Mouse (Mus musculus) cerebellum, adult 2 months (tissue): ENCODE results near the gene Nxf1. TPM values are rescaled to one million over a fixed set of nuclear protein-coding genes. Genes with fewer than 3 reads are reported as not detected.

Source experiments
- DNase-seq, 2 experiments: peaks; one replicate each; pipeline ENCODE4 v3.0.0; 2021
- H3K27ac ChIP-seq: fragments of 200-500 bp; 2 replicates; pipeline ENCODE4 v1.5.1; 2012; ENCODE audit warnings: low read length, control low read depth, inconsistent platforms; ENCODE audit not compliant: insufficient read depth
- H3K27me3 ChIP-seq: fragments of 200-500 bp; 2 replicates; pipeline ENCODE4 v1.6.1; 2012; ENCODE audit warnings: inconsistent platforms, mild to moderate bottlenecking, low read length, moderate library complexity; ENCODE audit not compliant: control insufficient read depth, insufficient read depth
- H3K4me1 ChIP-seq: fragments of 200-500 bp; 2 replicates; pipeline ENCODE4 v1.6.1; 2011; ENCODE audit warnings: low read length; ENCODE audit not compliant: control insufficient read depth, insufficient read depth
- H3K4me3 ChIP-seq: fragments of 200-500 bp; replicated peaks from 2 replicates; pipeline ENCODE3; 2011; ENCODE audit warnings: mild to moderate bottlenecking, low read depth, low read length, control low read depth; ENCODE audit not compliant: insufficient read depth
- CTCF ChIP-seq: fragments of 200-500 bp; IDR thresholded peaks from 2 replicates; pipeline ENCODE4 v1.5.1; 2011; ENCODE audit warnings: low read depth, mild to moderate bottlenecking, control low read depth, low read length, moderate library complexity, borderline replicate concordance; ENCODE audit not compliant: insufficient read depth
- POLR2A ChIP-seq: fragments of 200-500 bp; IDR thresholded peaks from 2 replicates; pipeline ENCODE4 v1.6.1; 2011; ENCODE audit warnings: low read length, control low read depth, borderline replicate concordance; ENCODE audit not compliant: insufficient read depth
- WGBS: fragments of 180-500 bp; shearing (Covaris S2); methylation state at CpG from one replicate; pipeline ENCODE4 v1.1.7; 2018; 5-methylcytosine and 5-hydroxymethylcytosine counted together
- polyA plus RNA-seq: library from polyadenylated mRNA; depleted of rRNA; stranded (reverse); fragments of >200 nt; gene quantifications from 2 replicates; pipeline ENCODE4 v1.2.3, GENCODE M21; 2012

Nxf1 gene
- polyA plus RNA-seq, 1 experiment, result 134 TPM

DNA sequence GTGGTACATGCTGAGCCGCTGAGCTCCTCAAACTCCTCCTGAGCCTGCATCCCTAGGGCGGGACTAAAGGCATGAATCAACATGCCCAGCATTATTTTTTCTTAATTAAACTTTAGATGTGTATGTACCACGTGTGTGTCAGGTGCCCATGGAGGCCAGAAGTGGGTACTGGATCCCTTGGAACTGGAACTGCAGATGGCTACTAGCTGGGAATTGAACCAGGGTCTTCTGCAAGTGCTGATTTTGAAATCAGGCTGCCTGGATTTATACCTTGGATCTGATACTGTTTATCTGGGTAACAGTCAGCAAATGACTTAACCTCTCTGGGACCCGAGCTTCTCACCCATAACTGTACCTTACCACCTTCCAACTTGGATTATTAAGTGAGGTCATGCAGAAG is 34.9 kb upstream of the Nxf1 start:
- 16% methylated on average over 4 of the region's 4 CpGs for WGBS
- Histone ChIP-seq H3K27ac (no peak overlapping the region), H3K4me1 (peaks cover 11% of the 10 kb centered on the region), H3K27me3 (no peaks in the 10 kb centered on the region), H3K4me3 (peak overlapping the region; percentile 99)
- no peak for TF ChIP-seq CTCF
- no peak for TF ChIP-seq POLR2A
- peak; percentile 21 to 27 for DNase-seq

DNA sequence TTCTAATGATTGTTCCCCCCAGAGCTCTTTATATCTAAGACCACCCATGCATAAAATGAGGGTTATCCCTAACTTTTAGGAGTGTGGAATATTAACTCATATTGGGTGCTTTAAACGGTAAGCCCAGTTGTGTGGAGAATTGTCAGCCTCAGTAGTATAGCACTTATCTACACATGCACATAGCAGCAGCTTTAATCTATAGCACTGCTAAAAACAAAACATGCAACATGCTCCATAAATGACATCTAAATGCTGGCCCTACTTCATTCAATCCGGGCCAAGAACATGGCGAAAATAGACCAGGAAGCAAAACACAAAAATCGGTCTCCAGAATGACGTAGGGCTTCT is 34.3 kb upstream of the Nxf1 start:
- TF ChIP-seq CTCF, result no peak
- TF ChIP-seq POLR2A, result no peak
- DNase-seq, result no peak
- Histone ChIP-seq H3K27me3 (no peaks in the 10 kb centered on the region), H3K27ac (peak overlapping the region; percentile 99), H3K4me3 (peak overlapping the region; percentile 99), H3K4me1 (peaks cover 10% of the 10 kb centered on the region)
- under 1% methylated on average over 5 of the region's 5 CpGs for WGBS

DNA sequence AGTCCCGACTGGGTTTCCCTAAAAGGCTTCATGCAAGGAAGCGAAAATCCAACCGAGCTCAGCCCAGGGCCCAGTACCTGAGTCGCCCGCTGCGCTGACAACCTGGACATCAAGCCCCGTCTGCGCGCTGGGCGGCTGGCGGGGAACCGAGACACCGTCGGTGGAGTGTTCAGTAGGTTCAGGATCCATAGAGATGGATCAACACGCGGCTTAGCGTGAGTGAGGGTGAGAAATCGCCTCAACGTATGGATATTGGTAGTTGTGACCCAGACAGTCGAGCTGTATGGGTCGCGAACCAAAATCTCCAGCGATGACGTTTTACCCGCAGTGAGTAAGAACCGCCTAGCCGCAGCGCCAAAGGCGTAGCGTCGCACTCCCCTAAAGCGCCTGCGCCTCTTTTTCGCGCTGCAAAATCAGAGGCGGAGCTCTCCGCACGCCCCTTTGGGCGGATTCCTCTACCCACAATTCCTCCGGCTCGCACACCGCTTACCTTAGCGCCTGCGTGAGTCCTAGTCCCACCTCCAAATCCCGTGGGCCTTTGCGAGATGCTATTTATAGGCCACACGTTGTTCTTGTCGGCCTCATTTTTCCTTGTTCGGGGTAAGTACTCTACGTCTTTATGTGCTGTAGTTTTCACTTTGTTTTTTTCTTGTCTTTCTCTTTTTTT is 33.8 kb upstream of the Nxf1 start, which contains the start of gene Slc3a2:
Gene Slc3a2, minus strand, starts transcription at position 463 of the 667 bp plus-strand sequence.
- H3K27me3 ChIP-seq, result no peaks in the 10 kb centered on the region
- peak; percentile 97 to 99 for DNase-seq
- peaks cover 10% of the 10 kb centered on the region for H3K4me1 ChIP-seq
- peak within 1 kb of the TSS; percentile 99 for H3K4me3 ChIP-seq
- TF ChIP-seq POLR2A (peak; percentile 91), CTCF (peak; percentile 14; the same call in 1 of the 2 replicates)
- under 1% methylated on average over 50 of the region's 50 CpGs for WGBS
- peak within 1 kb of the TSS; percentile 99 for H3K27ac ChIP-seq

DNA sequence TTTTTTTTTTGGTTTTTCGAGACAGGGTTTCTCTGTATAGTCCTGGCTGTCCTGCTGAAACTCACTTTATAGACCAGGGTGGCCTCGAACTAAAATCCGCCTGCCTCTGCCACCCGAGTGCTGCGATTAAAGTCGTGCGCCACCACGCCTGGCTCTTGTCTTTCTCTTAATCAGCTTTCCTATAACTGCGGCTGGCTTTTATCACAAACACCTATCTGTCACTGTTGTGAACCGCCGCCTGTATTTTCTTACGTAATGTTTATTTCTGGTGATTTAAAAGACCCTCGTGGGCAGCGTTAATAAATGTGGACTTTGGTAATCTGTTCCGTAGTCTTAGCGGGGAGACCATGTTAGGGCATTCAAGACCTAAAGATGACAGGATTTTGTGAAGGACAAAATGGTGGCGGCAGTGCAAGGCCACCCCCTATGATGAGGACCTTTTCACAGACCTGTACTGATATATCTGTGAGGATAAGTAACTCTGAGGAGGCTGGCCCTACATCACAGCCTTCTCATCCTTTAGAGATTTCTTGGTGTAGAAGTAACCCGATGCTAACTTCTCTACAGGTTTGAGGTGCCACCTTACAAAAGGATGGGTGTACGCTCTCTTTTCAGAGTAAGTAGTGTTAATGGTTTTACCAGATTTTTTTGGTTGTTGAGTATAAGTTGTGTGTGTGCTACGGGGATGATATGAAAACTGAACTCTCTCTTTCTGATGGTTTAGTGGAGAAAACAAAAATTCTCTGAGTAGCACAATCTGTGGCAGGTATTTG is 33.1 kb upstream of the Nxf1 start:
- no peak for TF ChIP-seq POLR2A
- TF ChIP-seq CTCF, result no peak
- peak in 1 of 2 experiments; percentile 37 for DNase-seq
- H3K27me3 ChIP-seq, result no peaks in the 10 kb centered on the region
- peak overlapping the region; percentile 99 for H3K4me3 ChIP-seq
- peaks cover 10% of the 10 kb centered on the region for H3K4me1 ChIP-seq
- H3K27ac ChIP-seq, result peak overlapping the region; percentile 88
- under 1% methylated on average over 20 of the region's 20 CpGs for WGBS

- WGBS, result 0% methylated on average over 2 of the region's 2 CpGs
- no peak overlapping the region for H3K27ac ChIP-seq
These were observed 32.5 kb upstream of the Nxf1 start for GRCm38 (mm10) chr19:8724392-8724791.

GRCm38 (mm10) chr19:8725081-8725613 is 31.7 kb upstream of the Nxf1 start:
- Histone ChIP-seq H3K4me1 (peaks cover 10% of the 10 kb centered on the region), H3K27ac (no peak overlapping the region), H3K4me3 (no peak overlapping the region), H3K27me3 (no peaks in the 10 kb centered on the region)
- TF ChIP-seq CTCF, result no peak
- TF ChIP-seq POLR2A, result no peak
- 40% methylated on average over 4 of the region's 4 CpGs for WGBS
- DNase-seq, result no peak

More at GRCm38 (mm10) chr19:8724392-8724791, 32.5 kb upstream of the Nxf1 start:
- TF ChIP-seq CTCF (no peak), POLR2A (no peak)
- DNase-seq, result no peak
- Histone ChIP-seq H3K4me1 (peaks cover 10% of the 10 kb centered on the region), H3K27me3 (no peaks in the 10 kb centered on the region), H3K4me3 (peak overlapping the region; percentile 99)

DNA sequence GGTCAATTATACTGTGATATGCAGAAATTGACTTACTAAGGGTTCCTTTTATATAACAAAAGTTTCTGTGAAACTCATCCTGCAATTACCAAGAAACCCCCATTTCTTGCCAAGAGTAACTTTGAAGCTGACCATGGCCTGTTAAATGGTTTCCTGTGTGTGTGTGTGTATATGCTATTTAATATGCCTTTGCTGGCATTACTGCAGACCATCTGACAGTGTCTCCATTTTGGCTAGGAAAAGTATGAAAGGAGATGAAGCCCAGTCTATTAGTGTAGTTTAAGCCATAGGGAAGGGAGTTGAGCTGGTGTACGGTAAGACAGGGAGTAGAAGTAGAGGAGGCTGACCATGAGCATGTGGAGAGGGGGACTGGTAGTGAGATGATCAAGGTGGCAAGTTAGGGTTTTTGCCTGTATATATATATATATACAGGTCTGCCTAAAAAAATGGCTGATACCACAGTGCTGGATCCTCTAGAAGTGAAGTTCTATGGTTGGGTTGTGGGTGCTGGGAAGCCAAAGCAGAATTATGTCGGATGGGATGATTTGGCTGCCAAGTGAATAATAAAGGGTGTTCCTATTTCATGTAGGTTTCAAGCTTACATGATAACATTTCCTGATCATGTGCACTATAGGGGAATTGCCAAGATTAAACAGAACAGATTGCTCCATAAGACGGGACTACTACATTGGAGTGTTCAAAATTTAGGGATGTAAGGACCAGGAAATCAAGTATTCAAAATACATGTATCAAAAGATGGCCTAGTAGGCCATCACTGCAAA is 30.1 kb upstream of the Nxf1 start:
- TF ChIP-seq POLR2A (no peak), CTCF (no peak)
- H3K27me3 ChIP-seq, result no peaks in the 10 kb centered on the region
- peaks cover 5% of the 10 kb centered on the region; the same call in 1 of the 2 replicates for H3K4me1 ChIP-seq
- H3K27ac ChIP-seq, result no peak overlapping the region
- WGBS, result 32% methylated on average over 3 of the region's 3 CpGs
- H3K4me3 ChIP-seq, result no peak overlapping the region
- DNase-seq, result no peak
